Mouse (Mus musculus) hindbrain, embryonic 11.5 days (tissue): Measurements from ENCODE around the gene Cwh43. TPM values are rescaled to one million over a fixed set of nuclear protein-coding genes. Genes with fewer than 3 reads are reported as not detected.
A peak's percentile ranks its signal among the peaks of the same experiment; 100 is the strongest.

Source experiments
- ATAC-seq: fragments of 200-750 bp; cut with Nextera tagmentation; 2 replicates; pipeline ENCODE4 v1.8.0; 2017; ENCODE audit warnings: mild to moderate bottlenecking, moderate TSS enrichment, moderate library complexity; ENCODE audit not compliant: low FRiP score
- DNase-seq: peaks from one replicate; pipeline ENCODE4 v3.0.0-alpha.2; 2015; ENCODE audit warnings: low spot score
- H3K27ac ChIP-seq: fragments of 300-500 bp; sonication (generic); 2 replicates; pipeline ENCODE4 v1.5.1; 2014; ENCODE audit warnings: mild to moderate bottlenecking, low read depth, low read length
- H3K27me3 ChIP-seq: fragments of 300-500 bp; sonication (generic); 2 replicates; pipeline ENCODE4 v1.6.1; 2014; ENCODE audit warnings: mild to moderate bottlenecking, low read length, moderate library complexity, mixed read lengths; ENCODE audit not compliant: control insufficient read depth, insufficient read depth
- H3K36me3 ChIP-seq: fragments of 300-500 bp; sonication (generic); 2 replicates; pipeline ENCODE4 v1.6.1; 2014; ENCODE audit warnings: mild to moderate bottlenecking, low read length, moderate library complexity, mixed read lengths; ENCODE audit not compliant: control insufficient read depth, insufficient read depth
- H3K4me1 ChIP-seq: fragments of 300-500 bp; sonication (generic); replicated peaks from 2 replicates; pipeline ENCODE4 v1.6.1; 2014; ENCODE audit warnings: low read length, mixed read lengths; ENCODE audit not compliant: control insufficient read depth, insufficient read depth
- H3K4me2 ChIP-seq: fragments of 300-500 bp; sonication (generic); replicated peaks from 2 replicates; pipeline ENCODE4 v1.6.1; 2014; ENCODE audit warnings: mild to moderate bottlenecking, low read depth, low read length
- H3K4me3 ChIP-seq: fragments of 300-500 bp; sonication (generic); 2 replicates; pipeline ENCODE4 v1.5.1; 2014; ENCODE audit warnings: low read depth, low read length
- H3K9ac ChIP-seq: fragments of 300-500 bp; sonication (generic); 2 replicates; pipeline ENCODE4 v1.6.1; 2014; ENCODE audit warnings: low read depth, low read length
- H3K9me3 ChIP-seq: fragments of 300-500 bp; sonication (generic); 2 replicates; pipeline ENCODE4 v1.6.1; 2016; ENCODE audit warnings: low read length; ENCODE audit not compliant: control insufficient read depth
- WGBS: fragments of 180-500 bp; shearing (Covaris S2); extraction: QIAGEN DNeasy Blood & Tissue Kit; methylation state at CpG from one replicate; pipeline ENCODE4 v1.1.7; 2014; 5-methylcytosine and 5-hydroxymethylcytosine counted together
- polyA plus RNA-seq: library from polyadenylated mRNA; unstranded; fragments of >200 nt; fragmentation: Nextera tagmentation; extraction: Ambion mirVana; gene quantifications from 2 replicates; pipeline ENCODE4 v1.2.1, GENCODE M21; 2014

Gene Cwh43
- polyA plus RNA-seq, 1 experiment from 2014 or later: not detected

- no peak overlapping the region for H3K4me3 ChIP-seq
- no peak for ATAC-seq
- no peaks in the 10 kb centered on the region for H3K9me3 ChIP-seq
Observed at GRCm38 (mm10) chr5:73381976-73382540, 23.8 kb upstream of the Cwh43 start.

GRCm38 (mm10) chr5:73382737-73383646 lies 22.9 kb upstream of the Cwh43 start:
- DNase-seq (peak; percentile 81), ATAC-seq (peak; percentile 54; the same call in 1 of the 2 replicates)
- Histone ChIP-seq H3K27me3 (no peaks in the 10 kb centered on the region), H3K27ac (no peak overlapping the region), H3K9me3 (no peaks in the 10 kb centered on the region), H3K9ac (no peak overlapping the region), H3K36me3 (no peaks in the 10 kb centered on the region), H3K4me2 (no peak overlapping the region), H3K4me1 (no peaks in the 10 kb centered on the region), H3K4me3 (no peak overlapping the region)
- WGBS: 31% methylated on average over 3 of the region's 3 CpGs

More at GRCm38 (mm10) chr5:73381976-73382540, 23.8 kb upstream of the Cwh43 start:
- H3K36me3 ChIP-seq: no peaks in the 10 kb centered on the region
- WGBS: 87% methylated on average over 9 of the region's 9 CpGs
- no peaks in the 10 kb centered on the region for H3K4me1 ChIP-seq
- DNase-seq: no peak
- no peak overlapping the region for H3K9ac ChIP-seq
- H3K27me3 ChIP-seq: no peaks in the 10 kb centered on the region
- no peak overlapping the region for H3K4me2 ChIP-seq
- no peak overlapping the region for H3K27ac ChIP-seq

- peak; percentile 80 for ATAC-seq
- H3K36me3 ChIP-seq: no peaks in the 10 kb centered on the region
- H3K4me2 ChIP-seq: no peak overlapping the region
- WGBS: 34% methylated on average over 4 of the region's 4 CpGs
- no peaks in the 10 kb centered on the region for H3K4me1 ChIP-seq
- no peak overlapping the region for H3K27ac ChIP-seq
- H3K4me3 ChIP-seq: no peak overlapping the region
- no peak for DNase-seq
- H3K27me3 ChIP-seq: no peaks in the 10 kb centered on the region
- no peaks in the 10 kb centered on the region for H3K9me3 ChIP-seq
- H3K9ac ChIP-seq: no peak overlapping the region
Observed at GRCm38 (mm10) chr5:73383647-73383970, 22.3 kb upstream of the Cwh43 start.

GRCm38 (mm10) chr5:73393041-73393440 lies 12.8 kb upstream of the Cwh43 start:
- Histone ChIP-seq H3K36me3 (no peaks in the 10 kb centered on the region), H3K27ac (no peak overlapping the region), H3K27me3 (no peaks in the 10 kb centered on the region), H3K9me3 (no peaks in the 10 kb centered on the region), H3K9ac (no peak overlapping the region), H3K4me1 (no peaks in the 10 kb centered on the region), H3K4me3 (no peak overlapping the region), H3K4me2 (no peak overlapping the region)
- 90% methylated on average over 9 of the region's 9 CpGs for WGBS
- no peak for ATAC-seq
- DNase-seq: no peak

- no peak overlapping the region for H3K4me2 ChIP-seq
- ATAC-seq (no peak), DNase-seq (no peak)
- H3K36me3 ChIP-seq: no peaks in the 10 kb centered on the region
- no peaks in the 10 kb centered on the region for H3K4me1 ChIP-seq
- no peak overlapping the region for H3K9ac ChIP-seq
- no peak overlapping the region for H3K27ac ChIP-seq
- no peak overlapping the region for H3K4me3 ChIP-seq
- 68% methylated on average over 7 of the region's 7 CpGs for WGBS
- no peaks in the 10 kb centered on the region for H3K9me3 ChIP-seq
- peaks cover 3% of the 10 kb centered on the region for H3K27me3 ChIP-seq
Observed at GRCm38 (mm10) chr5:73399768-73400526, 5.9 kb upstream of the Cwh43 start.

GRCm38 (mm10) chr5:73401341-73401740 lies 4.5 kb upstream of the Cwh43 start:
- 79% methylated on average over 5 of the region's 5 CpGs for WGBS
- Histone ChIP-seq H3K9ac (no peak overlapping the region), H3K4me2 (no peak overlapping the region), H3K27me3 (peaks cover 12% of the 10 kb centered on the region), H3K36me3 (no peaks in the 10 kb centered on the region), H3K9me3 (no peaks in the 10 kb centered on the region), H3K27ac (no peak overlapping the region), H3K4me1 (0 out of 2 replicates have a peak, but pooled peaks cover 2% of the 10 kb centered on the region), H3K4me3 (no peak overlapping the region)
- ATAC-seq (no peak), DNase-seq (no peak)

- no peak overlapping the region for H3K4me2 ChIP-seq
- no peaks in the 10 kb centered on the region for H3K9me3 ChIP-seq
- no peak overlapping the region for H3K27ac ChIP-seq
- no peaks in the 10 kb centered on the region for H3K36me3 ChIP-seq
- H3K27me3 ChIP-seq: peaks cover 16% of the 10 kb centered on the region
- 87% methylated on average over 4 of the region's 4 CpGs for WGBS
- H3K9ac ChIP-seq: no peak overlapping the region
- no peak overlapping the region for H3K4me3 ChIP-seq
- DNase-seq (no peak), ATAC-seq (no peak)
- 0 out of 2 replicates have a peak, but pooled peaks cover 2% of the 10 kb centered on the region for H3K4me1 ChIP-seq
Observed at GRCm38 (mm10) chr5:73402911-73403310, 3.0 kb upstream of the Cwh43 start.

- Histone ChIP-seq H3K9me3 (no peaks in the 10 kb centered on the region), H3K36me3 (no peaks in the 10 kb centered on the region), H3K4me3 (no peak overlapping the region), H3K4me2 (no peak overlapping the region), H3K27ac (no peak overlapping the region), H3K9ac (no peak overlapping the region), H3K27me3 (peaks cover 16% of the 10 kb centered on the region), H3K4me1 (0 out of 2 replicates have a peak, but pooled peaks cover 2% of the 10 kb centered on the region)
- DNase-seq: no peak
- no peak for ATAC-seq
- 93% methylated on average over 14 of the region's 14 CpGs for WGBS
Observed at GRCm38 (mm10) chr5:73403311-73404068, 2.4 kb upstream of the Cwh43 start.
